ENCODE assay signal across 14 mouse cellular contexts in the genomic region with DNA sequence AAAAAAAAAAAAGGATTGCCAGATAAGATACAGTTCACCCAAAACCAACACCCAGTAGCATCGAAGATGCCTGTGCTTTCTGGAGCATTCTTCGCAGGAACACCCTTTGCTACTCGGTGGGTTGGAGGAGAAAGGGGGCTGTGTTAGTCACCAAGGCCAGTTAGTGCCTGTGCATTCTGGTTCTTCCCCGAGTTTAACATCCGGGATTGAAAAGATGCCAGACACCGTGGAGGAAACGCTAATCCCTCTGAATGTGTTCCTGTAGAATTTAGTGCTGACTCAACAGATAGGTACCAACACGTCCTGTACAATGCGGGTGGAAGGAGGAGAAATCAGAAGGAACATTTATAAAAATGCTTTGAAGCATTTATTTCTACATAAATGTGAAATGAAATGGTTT.
DNase-seq lines count a peak whose midpoint lies in the region; TF ChIP-seq lines count a peak whose summit lies in the region.
"Had no signal": no experiment of that assay in that cellular context is flagged by ENCODE, and none has a peak within 500 bp of the region (broad histone marks: within the 10 kb centered on the region; RNA-seq: fewer than 3 reads in every experiment).

No protein-coding gene starts in this region.

- DNase-seq in layer of hippocampus, postnatal 14 days (ENCODE audit: low spot score in 2 of 2), result peak; percentile 8 to 14
- DNase-seq in layer of hippocampus, adult 9-10 months (ENCODE audit: low spot score), result no peak
- DNase-seq in CH12.LX (ENCODE audit: extremely low read depth), result no peak
- peak; percentile 55 for DNase-seq in brain, adult 2 months (ENCODE audit: low read depth, low spot score)
- DNase-seq in embryo, embryonic 10.5 days (ENCODE audit: low spot score), result no peak
- no peak for DNase-seq in testis, postnatal 14 days (ENCODE audit: low spot score)
- DNase-seq: heart, adult 11 months; heart, postnatal 36 days; kidney, postnatal 25 days; liver, postnatal 0 days; thymus, postnatal 36 days had no signal

- no peak overlapping the region for H3K27ac ChIP-seq in CH12.LX (ENCODE audit: insufficient read depth, low read depth)
- peak overlapping the region; percentile 30 for H3K27ac ChIP-seq in embryonic fibroblast, embryonic 13.5 days (ENCODE audit: insufficient read depth, low read length)
- H3K27ac ChIP-seq: limb, embryonic 12.5 days had no signal

- TF ChIP-seq POLR2A in CH12.LX (IDR thresholded peaks at IDR 0.05; ENCODE audit: low read depth, low read length), result no peak
- TF ChIP-seq POLR2A in embryonic fibroblast, embryonic 13.5 days (IDR thresholded peaks at IDR 0.05; ENCODE audit: low read depth, low read length), result no peak

- H3K79me2 ChIP-seq in CH12.LX (replicated peaks; ENCODE audit: control insufficient read depth, extremely low read depth, insufficient read depth, poor library complexity, severe bottlenecking), result no peaks in the 10 kb centered on the region

- TF ChIP-seq EP300 in CH12.LX (IDR thresholded peaks at IDR 0.05; ENCODE audit: low read length), result no peak

- H3K9me3 ChIP-seq in CH12.LX (replicated peaks; ENCODE audit: low read length), result peaks cover 2% of the 10 kb centered on the region

- dilution Hi-C loops in CH12.LX (cut with MboI; ENCODE audit: extremely low pct_ligation_motif_present, extremely low pct_unique_long_range_greater_than_20kb, low sequenced_read_pairs), result no loop called here

- peaks cover 0 to 5% of the 10 kb centered on the region in 2 experiments; a peak in 1 of 4 replicates for H3K4me1 ChIP-seq in CH12.LX (ENCODE audit: control insufficient read depth in 1 of 2, insufficient read depth in 2 of 2)
- peaks cover 7% of the 10 kb centered on the region for H3K4me1 ChIP-seq in embryonic fibroblast, embryonic 13.5 days (ENCODE audit: control insufficient read depth, insufficient read depth, low read length)
- H3K4me1 ChIP-seq: limb, embryonic 12.5 days; megakaryocyte, embryonic 14.5 days had no signal

- no peak overlapping the region for H3K9ac ChIP-seq in CH12.LX (ENCODE audit: insufficient read depth, low read depth)
- H3K9ac ChIP-seq: limb, embryonic 12.5 days; liver, postnatal 0 days had no signal

- no peak overlapping the region for H3K4me2 ChIP-seq in CH12.LX (ENCODE audit: insufficient read depth, low read depth, poor library complexity, severe bottlenecking)
- H3K4me2 ChIP-seq: limb, embryonic 12.5 days had no signal

- H3K27me3 ChIP-seq in CH12.LX (replicated peaks), result no peaks in the 10 kb centered on the region
- H3K27me3 ChIP-seq: limb, embryonic 12.5 days; megakaryocyte, embryonic 14.5 days had no signal

- no peaks in the 10 kb centered on the region for H3K36me3 ChIP-seq in CH12.LX (replicated peaks in 1 of 2; ENCODE audit: control insufficient read depth in 1 of 2, insufficient read depth in 1 of 2, low read length in 1 of 2)
- H3K36me3 ChIP-seq: limb, embryonic 12.5 days had no signal

- TF ChIP-seq CTCF in CH12.LX (conservative IDR thresholded peaks at IDR 0.05 in 1 of 2, IDR thresholded peaks at IDR 0.05 in 1 of 2; ENCODE audit: low read depth in 2 of 2, low read length in 2 of 2), result no peak
- no peak for TF ChIP-seq CTCF in embryonic fibroblast, embryonic 13.5 days (IDR thresholded peaks at IDR 0.05; ENCODE audit: borderline replicate concordance, insufficient read depth, low read length)

- TF ChIP-seq RAD21 in CH12.LX (IDR thresholded peaks at IDR 0.05; ENCODE audit: low read depth, low read length), result no peak

- H3K4me3 ChIP-seq in CH12.LX (replicated peaks in 1 of 3; ENCODE audit: low read depth in 2 of 3, low read length in 2 of 3, poor library complexity in 1 of 3), result no peak overlapping the region
- H3K4me3 ChIP-seq in embryonic fibroblast, embryonic 13.5 days (ENCODE audit: insufficient read depth, low read length), result no peak overlapping the region
- H3K4me3 ChIP-seq: limb, embryonic 12.5 days; megakaryocyte, embryonic 14.5 days had no signal

- in situ Hi-C loops in CH12.LX (cut with MboI; ENCODE audit: low pct_ligation_motif_present, low pct_unique_long_range_greater_than_20kb, low sequenced_read_pairs), result no loop called here

TF ChIP-seq in CH12.LX, 34 proteins besides CTCF, POLR2A, EP300 and RAD21:
- TF ChIP-seq ZC3H11A (IDR thresholded peaks at IDR 0.05; ENCODE audit: low read depth, low read length) (no peak), MAFK (IDR thresholded peaks at IDR 0.05; ENCODE audit: insufficient replicate concordance, low read length) (0 out of 2 replicates have a peak, but pooled peaks have one; percentile 25)

Comparison
In these comparisons a context has a peak if more than half of its experiments do, and no peak if none do; other contexts are left out.
1. DNase-seq: peak in layer of hippocampus, postnatal 14 days (2 of 2) and brain, adult 2 months (single experiment); none in layer of hippocampus, adult 9-10 months (single experiment), CH12.LX (single experiment), embryo, embryonic 10.5 days (single experiment) and testis, postnatal 14 days (single experiment).